Mouse (Mus musculus): Measurements from ENCODE around the gene Ccdc15. TPM values are rescaled to one million over a fixed set of nuclear protein-coding genes. Genes with fewer than 3 reads are reported as not detected.

Gene Ccdc15
- polyA plus RNA-seq, 1 experiment from 2014 or later: 9.3 TPM

Other genes with a start within 250 kb of the Ccdc15 start
- gene Pknox2, start 201.0 kb downstream of the Ccdc15 start, polyA plus RNA-seq (2015; fragmentation: Nextera tagmentation; extraction: Ambion mirVana): 10.6 and 11.4 TPM in 2 replicates
- 12.3 and 13.6 TPM in 2 replicates for gene Tmem218, start 140.2 kb downstream of the Ccdc15 start, polyA plus RNA-seq (2015; fragmentation: Nextera tagmentation; extraction: Ambion mirVana)
- 1.1 and 1.6 TPM in 2 replicates for gene Slc37a2, start 92.7 kb downstream of the Ccdc15 start, polyA plus RNA-seq (2015; fragmentation: Nextera tagmentation; extraction: Ambion mirVana)
- 0.11 and 0.14 TPM in 2 replicates for gene Hepacam, start 18.9 kb upstream of the Ccdc15 start, polyA plus RNA-seq (2015; fragmentation: Nextera tagmentation; extraction: Ambion mirVana)
- 20.6 and 23.7 TPM in 2 replicates for gene Robo4, start 53.5 kb upstream of the Ccdc15 start, polyA plus RNA-seq (2015; fragmentation: Nextera tagmentation; extraction: Ambion mirVana)
- 0.18 and 0.21 TPM in 2 replicates for gene Robo3, start 84.8 kb upstream of the Ccdc15 start, polyA plus RNA-seq (2015; fragmentation: Nextera tagmentation; extraction: Ambion mirVana)
- gene Msantd2, start 140.9 kb upstream of the Ccdc15 start, polyA plus RNA-seq (2015; fragmentation: Nextera tagmentation; extraction: Ambion mirVana): 26.1 and 26.9 TPM in 2 replicates
- 167 and 178 TPM in 2 replicates for gene Esam, start 179.6 kb upstream of the Ccdc15 start, polyA plus RNA-seq (2015; fragmentation: Nextera tagmentation; extraction: Ambion mirVana)
- 26.5 and 33.3 TPM in 2 replicates for gene Vsig2, start 190.8 kb upstream of the Ccdc15 start, polyA plus RNA-seq (2015; fragmentation: Nextera tagmentation; extraction: Ambion mirVana)
- 7.0 and 8.1 TPM in 2 replicates for gene Nrgn, start 204.5 kb upstream of the Ccdc15 start, polyA plus RNA-seq (2015; fragmentation: Nextera tagmentation; extraction: Ambion mirVana)
- gene Siae, start 207.3 kb upstream of the Ccdc15 start, polyA plus RNA-seq (2015; fragmentation: Nextera tagmentation; extraction: Ambion mirVana): 11.6 and 13.0 TPM in 2 replicates